Comparison of ENCODE assay signal across 16 mouse cellular contexts in the genomic region with DNA sequence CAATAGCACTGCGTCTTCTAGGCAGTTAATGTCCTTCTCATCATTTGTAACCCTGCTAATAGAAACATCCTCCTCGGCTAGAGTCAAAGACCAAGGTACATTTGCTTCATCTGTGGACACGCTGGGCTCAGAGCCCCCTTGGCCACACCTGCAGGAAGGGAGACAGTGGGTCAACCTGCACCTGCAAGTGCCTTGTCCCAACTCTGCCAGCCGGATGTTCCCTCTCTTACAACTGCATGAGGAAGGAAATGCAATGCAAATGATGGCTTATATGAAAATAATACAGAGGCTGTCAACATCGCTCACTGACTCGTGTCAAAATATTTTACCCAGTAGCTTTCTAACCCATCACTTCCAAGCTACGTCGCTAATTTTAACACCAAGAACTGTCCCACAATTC.
DNase-seq lines count a peak whose midpoint lies in the region; ATAC-seq lines count a peak whose summit lies in the region.
"Had no signal": no experiment of that assay in that cellular context is flagged by ENCODE, and none has a peak within 500 bp of the region (broad histone marks: within the 10 kb centered on the region; RNA-seq: fewer than 3 reads in every experiment).

No protein-coding gene starts in this region.

- H3K27ac ChIP-seq in hindbrain, embryonic 11.5 days (ENCODE audit: low read depth, low read length): peak overlapping the region; percentile 71
- H3K27ac ChIP-seq in midbrain, embryonic 13.5 days: peak overlapping the region; percentile 76
- H3K27ac ChIP-seq: embryonic facial prominence, embryonic 12.5 days; heart, embryonic 10.5 days; liver, embryonic 12.5 days; stomach, postnatal 0 days had no signal

- no peaks in the 10 kb centered on the region for H3K9me3 ChIP-seq in hindbrain, embryonic 11.5 days (ENCODE audit: control insufficient read depth, low read length)
- H3K9me3 ChIP-seq in midbrain, embryonic 13.5 days: no peaks in the 10 kb centered on the region
- H3K9me3 ChIP-seq: embryonic facial prominence, embryonic 12.5 days; heart, embryonic 10.5 days; liver, embryonic 12.5 days had no signal

- H3K9ac ChIP-seq in hindbrain, embryonic 11.5 days (ENCODE audit: low read depth, low read length): no peak overlapping the region
- no peak overlapping the region for H3K9ac ChIP-seq in midbrain, embryonic 13.5 days (replicated peaks)
- H3K9ac ChIP-seq: embryonic facial prominence, embryonic 12.5 days; liver, embryonic 12.5 days had no signal

- no peak overlapping the region for H3K4me3 ChIP-seq in hindbrain, embryonic 11.5 days (ENCODE audit: low read depth, low read length)
- H3K4me3 ChIP-seq in midbrain, embryonic 13.5 days (replicated peaks): no peak overlapping the region
- H3K4me3 ChIP-seq: embryonic facial prominence, embryonic 12.5 days; heart, embryonic 10.5 days; liver, embryonic 12.5 days had no signal

- 76% methylated on average over 8 of the region's 8 CpGs for WGBS in hindbrain, embryonic 11.5 days
- WGBS in midbrain, embryonic 13.5 days: 53% methylated on average over 8 of the region's 8 CpGs

- peak; percentile 22 to 23 for DNase-seq in spleen, adult 18-20 months
- no peak for DNase-seq in spleen, postnatal 14 days (ENCODE audit: low spot score in 2 of 2)
- peak; percentile 16 for DNase-seq in hindbrain, embryonic 11.5 days (ENCODE audit: low spot score)
- DNase-seq in splenic B cell, adult 2 months (ENCODE audit: low read depth, low spot score): peak; percentile 29
- DNase-seq in cerebellum, adult 9-11 months: no peak
- no peak for DNase-seq in urinary bladder, postnatal 25 days (ENCODE audit: low spot score)
- no peak for DNase-seq in right cerebral cortex, postnatal 4 days
- DNase-seq: adrenal gland, postnatal 25 days; gastrocnemius, postnatal 10 days; heart, postnatal 4 days had no signal

- no peak for ATAC-seq in hindbrain, embryonic 11.5 days (ENCODE audit: low FRiP score)
- no peak for ATAC-seq in midbrain, embryonic 13.5 days
- ATAC-seq: liver, embryonic 12.5 days; lung, postnatal 0 days had no signal

- no peaks in the 10 kb centered on the region for H3K36me3 ChIP-seq in hindbrain, embryonic 11.5 days (ENCODE audit: control insufficient read depth, insufficient read depth, low read length)
- no peaks in the 10 kb centered on the region for H3K36me3 ChIP-seq in midbrain, embryonic 13.5 days
- H3K36me3 ChIP-seq in splenic B cell, adult 2 months (ENCODE audit: control insufficient read depth, insufficient read depth, low read length, poor library complexity, severe bottlenecking): no peaks in the 10 kb centered on the region
- H3K36me3 ChIP-seq: heart, embryonic 10.5 days; liver, embryonic 12.5 days had no signal

- H3K4me2 ChIP-seq in hindbrain, embryonic 11.5 days (replicated peaks; ENCODE audit: low read depth, low read length): no peak overlapping the region
- H3K4me2 ChIP-seq in midbrain, embryonic 13.5 days (replicated peaks): peak overlapping the region; percentile 35
- H3K4me2 ChIP-seq: embryonic facial prominence, embryonic 12.5 days; liver, embryonic 12.5 days had no signal

- no peaks in the 10 kb centered on the region for H3K27me3 ChIP-seq in hindbrain, embryonic 11.5 days (ENCODE audit: control insufficient read depth, insufficient read depth, low read length)
- no peaks in the 10 kb centered on the region for H3K27me3 ChIP-seq in midbrain, embryonic 13.5 days
- no peaks in the 10 kb centered on the region for H3K27me3 ChIP-seq in splenic B cell, adult 2 months (ENCODE audit: control insufficient read depth, insufficient read depth, low read length, poor library complexity, severe bottlenecking)
- H3K27me3 ChIP-seq: embryonic facial prominence, embryonic 12.5 days; liver, embryonic 12.5 days had no signal

- H3K4me1 ChIP-seq in hindbrain, embryonic 11.5 days (replicated peaks; ENCODE audit: control insufficient read depth, insufficient read depth, low read length): peaks cover 8% of the 10 kb centered on the region
- peaks cover 33% of the 10 kb centered on the region for H3K4me1 ChIP-seq in midbrain, embryonic 13.5 days (replicated peaks)
- H3K4me1 ChIP-seq: heart, embryonic 10.5 days; liver, embryonic 12.5 days had no signal

Comparison
In these comparisons a context has a peak if more than half of its experiments do, and no peak if none do; other contexts are left out.
1. DNase-seq: peak in spleen, adult 18-20 months (2 of 2), hindbrain, embryonic 11.5 days (single experiment) and splenic B cell, adult 2 months (single experiment); none in spleen, postnatal 14 days (0 of 2), cerebellum, adult 9-11 months (single experiment), urinary bladder, postnatal 25 days (single experiment) and right cerebral cortex, postnatal 4 days (single experiment).